Mouse (Mus musculus): ENCODE data around the gene Foxj3. TPM values are rescaled to one million over a fixed set of nuclear protein-coding genes. Genes with fewer than 3 reads are reported as not detected.

Foxj3 gene
- polyA plus RNA-seq, 1 experiment from 2014 or later: 14.6 TPM

- Histone ChIP-seq H3K27me3 (ENCODE audit: insufficient read depth, low read length) (no peaks in the 10 kb centered on the region), H3K9ac (ENCODE audit: low read depth, low read length) (no peak overlapping the region), H3K4me2 (ENCODE audit: low read length) (no peak overlapping the region), H3K4me3 (replicated peaks; ENCODE audit: low read depth, low read length) (no peak overlapping the region), H3K27ac (no peak overlapping the region), H3K36me3 (ENCODE audit: insufficient read depth, low read length) (peaks cover 7% of the 10 kb centered on the region; the same call in 1 of the 2 replicates), H3K9me3 (replicated peaks; ENCODE audit: low read length) (no peaks in the 10 kb centered on the region), H3K4me1 (replicated peaks; ENCODE audit: insufficient read depth, low read length) (no peaks in the 10 kb centered on the region)
- WGBS: 70% methylated on average over 2 of the region's 2 CpGs
- no peak for DNase-seq (ENCODE audit: low spot score)
- ATAC-seq (replicated peaks; ENCODE audit: low FRiP score, low read depth): no peak; the same call in 1 of the 2 replicates
- no peak for TF ChIP-seq CTCF (IDR thresholded peaks at IDR 0.05; ENCODE audit: low read depth)
Observed at GRCm38 (mm10) chr4:119589423-119589822, 52.6 kb downstream of the Foxj3 start.

- Histone ChIP-seq H3K9ac (ENCODE audit: low read depth, low read length) (no peak overlapping the region), H3K36me3 (ENCODE audit: insufficient read depth, low read length) (peaks cover 7% of the 10 kb centered on the region; the same call in 1 of the 2 replicates), H3K4me2 (ENCODE audit: low read length) (no peak overlapping the region), H3K27ac (no peak overlapping the region), H3K4me1 (replicated peaks; ENCODE audit: insufficient read depth, low read length) (no peaks in the 10 kb centered on the region), H3K4me3 (replicated peaks; ENCODE audit: low read depth, low read length) (no peak overlapping the region), H3K9me3 (replicated peaks; ENCODE audit: low read length) (no peaks in the 10 kb centered on the region), H3K27me3 (ENCODE audit: insufficient read depth, low read length) (no peaks in the 10 kb centered on the region)
- TF ChIP-seq CTCF (IDR thresholded peaks at IDR 0.05; ENCODE audit: low read depth): no peak
- 76% methylated on average over 1 of the region's 1 CpGs for WGBS
- DNase-seq (ENCODE audit: low spot score) (no peak), ATAC-seq (replicated peaks; ENCODE audit: low FRiP score, low read depth) (no peak)
Observed at GRCm38 (mm10) chr4:119590027-119590426, 53.2 kb downstream of the Foxj3 start.

- no peak for TF ChIP-seq CTCF (IDR thresholded peaks at IDR 0.05; ENCODE audit: low read depth)
- Histone ChIP-seq H3K4me1 (replicated peaks; ENCODE audit: insufficient read depth, low read length) (no peaks in the 10 kb centered on the region), H3K36me3 (ENCODE audit: insufficient read depth, low read length) (0 out of 2 replicates have a peak, but pooled peaks cover 3% of the 10 kb centered on the region), H3K4me3 (replicated peaks; ENCODE audit: low read depth, low read length) (no peak overlapping the region), H3K27ac (no peak overlapping the region), H3K9ac (ENCODE audit: low read depth, low read length) (no peak overlapping the region), H3K27me3 (ENCODE audit: insufficient read depth, low read length) (no peaks in the 10 kb centered on the region), H3K4me2 (ENCODE audit: low read length) (no peak overlapping the region), H3K9me3 (replicated peaks; ENCODE audit: low read length) (no peaks in the 10 kb centered on the region)
- 73% methylated on average over 3 of the region's 3 CpGs for WGBS
- no peak for DNase-seq (ENCODE audit: low spot score)
- no peak for ATAC-seq (replicated peaks; ENCODE audit: low FRiP score, low read depth)
Observed at GRCm38 (mm10) chr4:119592479-119592878, 55.7 kb downstream of the Foxj3 start.

- no peak for ATAC-seq (replicated peaks; ENCODE audit: low FRiP score, low read depth)
- Histone ChIP-seq H3K27ac (no peak overlapping the region), H3K4me2 (ENCODE audit: low read length) (no peak overlapping the region), H3K9ac (ENCODE audit: low read depth, low read length) (no peak overlapping the region), H3K9me3 (replicated peaks; ENCODE audit: low read length) (no peaks in the 10 kb centered on the region), H3K4me1 (replicated peaks; ENCODE audit: insufficient read depth, low read length) (no peaks in the 10 kb centered on the region), H3K27me3 (ENCODE audit: insufficient read depth, low read length) (no peaks in the 10 kb centered on the region), H3K4me3 (replicated peaks; ENCODE audit: low read depth, low read length) (no peak overlapping the region), H3K36me3 (ENCODE audit: insufficient read depth, low read length) (no peaks in the 10 kb centered on the region)
- no peak for TF ChIP-seq CTCF (IDR thresholded peaks at IDR 0.05; ENCODE audit: low read depth)
- 95% methylated on average over 14 of the region's 14 CpGs for WGBS
- no peak for DNase-seq (ENCODE audit: low spot score)
Observed at GRCm38 (mm10) chr4:119594331-119594730, 57.5 kb downstream of the Foxj3 start.

- 50% methylated on average over 1 of the region's 1 CpGs for WGBS
- no peak overlapping the region for H3K4me2 ChIP-seq (ENCODE audit: low read length)
- no peaks in the 10 kb centered on the region for H3K4me1 ChIP-seq (replicated peaks; ENCODE audit: insufficient read depth, low read length)
- no peak for TF ChIP-seq CTCF (IDR thresholded peaks at IDR 0.05; ENCODE audit: low read depth)
- no peak overlapping the region for H3K27ac ChIP-seq
- H3K4me3 ChIP-seq (replicated peaks; ENCODE audit: low read depth, low read length): no peak overlapping the region
- no peak for DNase-seq (ENCODE audit: low spot score)
- no peaks in the 10 kb centered on the region for H3K9me3 ChIP-seq (replicated peaks; ENCODE audit: low read length)
- 0 out of 2 replicates have a peak, but pooled peaks cover 10% of the 10 kb centered on the region for H3K36me3 ChIP-seq (ENCODE audit: insufficient read depth, low read length)
- H3K9ac ChIP-seq (ENCODE audit: low read depth, low read length): no peak overlapping the region
- no peak for ATAC-seq (replicated peaks; ENCODE audit: low FRiP score, low read depth)
- no peaks in the 10 kb centered on the region for H3K27me3 ChIP-seq (ENCODE audit: insufficient read depth, low read length)
Observed at GRCm38 (mm10) chr4:119599605-119600004, 62.8 kb downstream of the Foxj3 start.

GRCm38 (mm10) chr4:119609488-119609887, 72.7 kb downstream of the Foxj3 start:
- DNase-seq (ENCODE audit: low spot score) (no peak), ATAC-seq (replicated peaks; ENCODE audit: low FRiP score, low read depth) (no peak)
- H3K27me3 ChIP-seq (ENCODE audit: insufficient read depth, low read length): no peaks in the 10 kb centered on the region
- no peaks in the 10 kb centered on the region for H3K9me3 ChIP-seq (replicated peaks; ENCODE audit: low read length)
- H3K4me2 ChIP-seq (ENCODE audit: low read length): no peak overlapping the region
- WGBS: 94% methylated on average over 1 of the region's 1 CpGs
- H3K27ac ChIP-seq: no peak overlapping the region
- TF ChIP-seq CTCF (IDR thresholded peaks at IDR 0.05; ENCODE audit: low read depth): no peak
- no peak overlapping the region for H3K4me3 ChIP-seq (replicated peaks; ENCODE audit: low read depth, low read length)
- no peaks in the 10 kb centered on the region for H3K4me1 ChIP-seq (replicated peaks; ENCODE audit: insufficient read depth, low read length)
- H3K9ac ChIP-seq (ENCODE audit: low read depth, low read length): no peak overlapping the region
- 0 out of 2 replicates have a peak, but pooled peaks cover 8% of the 10 kb centered on the region for H3K36me3 ChIP-seq (ENCODE audit: insufficient read depth, low read length)

- no peak overlapping the region for H3K9ac ChIP-seq (ENCODE audit: low read depth, low read length)
- WGBS: 55% methylated on average over 1 of the region's 1 CpGs
- no peaks in the 10 kb centered on the region for H3K4me1 ChIP-seq (replicated peaks; ENCODE audit: insufficient read depth, low read length)
- ATAC-seq (replicated peaks; ENCODE audit: low FRiP score, low read depth) (no peak), DNase-seq (ENCODE audit: low spot score) (no peak)
- no peak overlapping the region for H3K27ac ChIP-seq
- no peak for TF ChIP-seq CTCF (IDR thresholded peaks at IDR 0.05; ENCODE audit: low read depth)
- no peaks in the 10 kb centered on the region for H3K9me3 ChIP-seq (replicated peaks; ENCODE audit: low read length)
- peaks cover 5% of the 10 kb centered on the region; the same call in 1 of the 2 replicates for H3K36me3 ChIP-seq (ENCODE audit: insufficient read depth, low read length)
- no peaks in the 10 kb centered on the region for H3K27me3 ChIP-seq (ENCODE audit: insufficient read depth, low read length)
- no peak overlapping the region for H3K4me2 ChIP-seq (ENCODE audit: low read length)
- H3K4me3 ChIP-seq (replicated peaks; ENCODE audit: low read depth, low read length): no peak overlapping the region
Observed at GRCm38 (mm10) chr4:119614078-119614477, 77.3 kb downstream of the Foxj3 start.

All from kidney, postnatal 0 days (tissue).